Mouse (Mus musculus) left cerebral cortex, postnatal 36 days (tissue): ENCODE data around the gene Adk. TPM values are rescaled to one million over a fixed set of nuclear protein-coding genes. Genes with fewer than 3 reads are reported as not detected.

Experiments used
- DNase-seq, 2 experiments: peaks; one replicate each; pipeline ENCODE4 v3.0.0; 2021 to 2022; ENCODE audit warnings: low spot score in 2 of 2, mixed read lengths in 1 of 2
- intact Hi-C: fragments of 180-260 bp; cut with DNase I; formaldehyde crosslinking; loops from one replicate; pipeline ENCODE4 v1.15.1; 2025
- total RNA-seq, 2 experiments: library from RNA; stranded (reverse); gene quantifications; 2 replicates each; pipeline ENCODE4 v1.2.3; 2021

The Adk gene
- total RNA-seq, 2 experiments from 2014 or later: 63.6 to 66.2 TPM

- intact Hi-C loops: loop anchor here (2.0 kb wide), 1 partner anchor 26 kb away; no protein-coding TSS in a partner anchor
- DNase-seq: peak; percentile 76 to 82
Observed at GRCm38 (mm10) chr14:21369127-21369526, 316.8 kb downstream of the Adk start.

- no peak for DNase-seq
- intact Hi-C loops: loop anchor here (10.0 kb wide), 1 partner anchor 123 kb away; no protein-coding TSS in a partner anchor
Observed at GRCm38 (mm10) chr14:21371946-21372345, 319.6 kb downstream of the Adk start.

GRCm38 (mm10) chr14:21372689-21373088 is 320.3 kb downstream of the Adk start:
- intact Hi-C loops: loop anchor here (10.0 kb wide), 1 partner anchor 122 kb away; no protein-coding TSS in a partner anchor
- no peak for DNase-seq

DNA sequence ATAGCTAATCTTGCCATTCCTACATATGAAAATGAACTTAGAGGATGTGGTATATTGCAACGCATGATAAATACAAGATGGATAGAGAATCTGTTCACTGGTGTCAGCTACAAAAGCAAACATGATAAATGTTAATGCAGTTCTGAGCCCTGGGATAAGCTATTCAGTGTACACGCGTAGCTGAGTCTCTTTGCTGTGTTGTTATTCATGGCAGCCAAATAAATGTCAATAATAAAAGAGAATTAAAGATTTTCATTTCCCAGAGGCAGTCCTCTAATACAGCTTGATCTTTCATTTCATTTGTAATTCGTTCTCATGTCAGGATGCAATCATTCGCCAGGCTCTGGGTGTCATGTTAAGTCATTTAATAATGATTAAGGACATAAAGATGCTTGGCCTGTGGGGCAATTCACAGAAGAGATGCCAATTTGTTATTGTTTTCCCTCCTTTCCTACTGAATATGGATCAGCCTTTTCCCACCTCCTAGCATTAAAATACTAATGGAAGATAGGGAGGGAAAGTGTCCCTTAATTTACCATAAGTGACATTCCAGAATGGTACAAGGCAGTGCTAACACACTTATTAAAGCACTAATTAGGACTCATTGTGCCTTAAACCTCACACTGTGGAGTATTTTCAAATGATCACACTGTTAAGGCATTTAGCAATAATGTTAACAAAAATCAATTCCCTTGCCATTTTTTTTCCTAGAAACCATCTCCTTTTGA is 331.5 kb downstream of the Adk start:
- no peak for DNase-seq
- intact Hi-C loops: no loop called here

DNA sequence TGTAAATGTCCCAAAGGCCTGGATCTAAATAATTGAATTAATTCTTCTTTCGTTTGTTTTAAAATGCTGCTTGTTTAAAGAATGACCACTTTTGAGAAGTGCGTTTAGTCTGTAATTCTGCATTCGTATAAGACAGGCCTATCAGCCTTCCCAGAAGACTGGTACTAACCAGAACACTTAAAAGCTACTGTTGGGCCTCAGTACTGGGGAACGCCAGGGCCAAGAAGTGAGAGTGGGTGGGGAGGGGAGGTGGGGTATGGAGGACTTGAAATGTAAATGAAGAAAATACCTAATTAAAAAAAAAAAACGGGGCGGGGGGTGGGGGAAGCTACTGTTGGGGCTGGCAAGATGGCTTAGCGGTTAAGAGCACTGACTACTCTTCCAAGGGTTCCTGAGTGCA is 347.1 kb downstream of the Adk start:
- DNase-seq: no peak
- intact Hi-C loops: no loop called here

- intact Hi-C loops: no loop called here
- DNase-seq: no peak
Observed at GRCm38 (mm10) chr14:21402157-21402601, 349.8 kb downstream of the Adk start.

DNA sequence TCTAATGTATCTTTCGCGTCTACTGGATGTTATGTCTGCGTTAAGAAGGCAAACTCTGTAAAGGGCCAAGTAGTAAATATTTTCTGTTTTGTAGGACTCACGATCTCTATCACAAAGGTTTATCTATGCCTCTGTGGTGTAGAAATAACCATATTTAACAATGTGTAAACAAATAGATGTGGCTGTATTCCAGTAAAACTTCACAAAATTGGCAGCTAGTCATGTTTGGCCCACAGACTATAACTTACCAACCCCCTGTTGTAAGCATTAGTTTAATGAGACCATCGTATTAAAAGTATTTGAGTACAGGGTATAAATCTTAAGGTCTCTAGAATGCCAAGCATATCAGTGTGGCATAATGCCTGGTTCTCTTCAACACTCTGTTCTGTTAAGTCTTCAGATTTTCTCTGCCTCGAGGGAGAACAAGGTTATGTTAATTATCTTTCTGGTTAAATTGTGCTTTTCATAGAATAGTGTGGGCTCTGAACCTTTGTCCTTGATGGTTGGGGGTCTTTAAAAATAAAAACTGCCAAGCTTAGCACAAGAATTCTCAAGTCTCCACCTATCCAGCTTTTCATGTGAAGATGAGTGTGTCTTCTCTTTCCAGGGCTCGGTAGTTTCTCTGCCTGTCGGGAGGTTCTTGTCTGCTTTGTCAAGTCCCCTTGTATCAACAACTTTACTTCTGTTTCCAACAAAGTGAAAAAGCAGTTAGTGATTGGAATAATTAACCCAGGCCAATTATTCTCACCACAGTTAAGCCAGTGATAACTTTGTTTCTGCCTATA is 350.4 kb downstream of the Adk start:
- intact Hi-C loops: no loop called here
- no peak for DNase-seq

DNA sequence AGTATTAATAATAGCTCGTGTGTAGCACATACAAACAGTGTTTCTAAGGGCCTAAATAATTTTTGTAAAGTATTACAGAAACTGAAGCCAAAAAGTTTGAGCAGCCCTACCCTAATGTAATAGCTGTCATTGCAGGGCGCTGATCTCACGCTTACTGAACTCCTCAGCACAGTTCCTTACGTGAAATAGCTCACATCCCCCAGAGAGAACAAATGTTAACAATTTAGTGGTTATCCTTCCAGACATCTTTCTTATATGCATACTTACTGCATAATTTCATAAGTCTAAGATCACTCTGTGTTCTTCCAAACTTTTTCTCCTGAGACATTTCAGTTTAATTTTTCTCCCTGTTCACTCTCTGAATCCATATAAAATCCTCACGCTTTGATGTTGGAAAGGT is 354.6 kb downstream of the Adk start:
- DNase-seq: no peak
- intact Hi-C loops: no loop called here

DNA sequence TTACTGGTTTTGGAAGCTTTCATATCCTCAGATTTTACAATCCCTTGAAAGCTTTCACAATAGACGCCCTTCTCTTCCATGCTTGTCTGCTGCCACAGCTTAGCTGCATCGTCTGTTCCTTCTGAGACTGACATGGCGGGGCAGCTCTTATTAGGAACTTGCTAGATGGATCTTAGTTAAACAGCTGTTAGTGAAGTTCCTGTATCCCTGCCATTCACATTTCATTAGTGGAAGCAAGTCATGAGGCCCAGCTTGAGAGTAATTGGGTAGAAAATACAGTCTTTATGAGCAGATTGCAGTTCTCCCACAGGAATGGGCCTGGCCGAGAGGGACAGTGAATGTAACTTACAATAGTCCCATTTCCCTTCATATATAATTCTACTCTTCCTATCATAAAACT is 356.5 kb downstream of the Adk start:
- no peak for DNase-seq
- intact Hi-C loops: no loop called here

DNA sequence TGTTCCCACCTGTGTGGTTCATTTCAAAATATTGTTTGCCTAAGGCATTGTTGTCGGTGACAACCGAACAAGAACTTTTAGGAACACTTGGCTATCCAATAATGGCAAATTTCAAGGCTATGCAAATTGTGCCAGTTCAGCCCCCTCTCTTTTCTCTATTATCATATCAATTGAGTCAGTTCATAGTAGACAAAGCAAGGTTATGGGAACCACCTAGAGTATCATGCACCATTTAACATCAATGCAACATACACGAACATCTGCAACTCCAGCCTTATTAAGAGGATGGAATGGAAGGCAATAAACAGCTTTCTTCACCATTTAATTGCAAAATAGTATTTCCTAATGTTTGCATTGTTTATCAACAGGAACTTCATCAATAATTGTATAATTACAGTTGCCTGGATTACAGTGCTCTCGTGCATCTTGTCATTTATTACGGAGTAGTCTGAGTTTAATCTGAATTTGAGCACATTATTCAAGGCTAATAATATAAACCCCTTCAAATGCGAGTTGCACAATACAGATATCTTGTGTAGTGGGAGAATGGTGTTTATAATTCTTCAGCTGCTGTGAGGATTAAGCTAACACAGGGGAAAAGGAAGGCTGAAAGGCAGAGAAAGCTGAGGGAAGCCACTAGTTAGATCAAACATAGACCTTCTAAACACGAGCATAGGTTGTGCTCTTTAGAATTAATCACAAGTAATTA is 358.5 kb downstream of the Adk start:
- intact Hi-C loops: no loop called here
- no peak for DNase-seq

DNA sequence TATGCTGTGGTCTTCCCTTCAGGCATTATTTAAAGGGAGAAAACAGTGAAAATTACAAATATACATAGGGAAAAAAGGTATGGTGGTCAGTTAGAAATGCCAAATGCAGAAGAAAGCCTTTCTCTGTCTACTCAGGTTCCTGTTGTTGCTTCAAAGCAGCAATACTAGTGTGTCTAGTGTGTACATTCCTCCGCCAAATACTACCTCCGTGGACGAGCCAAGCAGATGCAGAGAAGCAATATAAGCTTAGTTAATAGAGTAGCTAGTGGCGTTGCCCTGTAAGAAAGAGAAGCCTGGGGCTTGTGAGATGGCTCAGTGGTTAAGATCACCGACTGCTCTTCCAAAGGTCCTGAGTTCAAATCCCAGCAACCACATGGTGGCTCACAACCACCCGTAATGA is 359.1 kb downstream of the Adk start:
- intact Hi-C loops: no loop called here

DNA sequence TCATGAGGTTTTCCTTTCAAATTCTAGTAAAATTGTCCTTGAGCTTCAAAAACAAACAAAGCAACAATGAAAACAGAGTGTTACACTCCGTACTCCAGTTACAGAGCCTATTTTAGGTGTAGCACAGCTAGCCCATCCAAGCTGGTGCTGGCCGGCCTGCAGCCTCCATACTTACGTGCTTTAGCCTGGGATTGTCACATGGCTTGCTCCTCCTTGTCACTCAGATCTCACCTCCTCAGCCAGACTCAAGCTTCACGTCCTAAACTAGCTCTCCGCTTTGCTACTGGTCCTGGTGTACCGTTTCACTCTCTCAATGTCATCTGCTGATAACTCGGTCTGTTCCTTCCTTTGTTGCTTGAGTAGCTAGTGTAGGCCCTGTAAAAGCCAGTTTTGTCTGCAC is 366.0 kb downstream of the Adk start:
- no peak for DNase-seq
- intact Hi-C loops: no loop called here

More for the DNA sequence above, 359.1 kb downstream of the Adk start:
- no peak for DNase-seq

DNA sequence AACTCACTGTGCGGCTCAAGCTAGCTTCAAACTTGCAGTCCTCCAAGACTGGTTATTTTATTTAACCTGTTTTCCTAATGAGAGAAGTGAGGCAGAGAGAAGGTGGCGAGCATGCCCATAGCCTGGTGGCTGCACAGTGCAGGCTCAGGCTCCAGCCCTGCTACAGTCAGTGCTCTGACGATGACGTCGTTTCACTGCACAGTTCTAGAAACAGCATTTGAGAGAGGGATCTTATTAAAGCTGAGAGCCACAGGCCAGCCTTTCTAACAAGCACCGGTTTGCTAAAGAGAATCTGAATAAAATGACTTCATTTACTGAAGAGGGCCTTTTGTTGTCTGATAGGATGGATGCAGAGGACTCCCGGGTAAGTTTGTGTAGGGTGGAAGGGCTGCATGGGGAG is 375.0 kb downstream of the Adk start:
- intact Hi-C loops: no loop called here
- DNase-seq: no peak

DNA sequence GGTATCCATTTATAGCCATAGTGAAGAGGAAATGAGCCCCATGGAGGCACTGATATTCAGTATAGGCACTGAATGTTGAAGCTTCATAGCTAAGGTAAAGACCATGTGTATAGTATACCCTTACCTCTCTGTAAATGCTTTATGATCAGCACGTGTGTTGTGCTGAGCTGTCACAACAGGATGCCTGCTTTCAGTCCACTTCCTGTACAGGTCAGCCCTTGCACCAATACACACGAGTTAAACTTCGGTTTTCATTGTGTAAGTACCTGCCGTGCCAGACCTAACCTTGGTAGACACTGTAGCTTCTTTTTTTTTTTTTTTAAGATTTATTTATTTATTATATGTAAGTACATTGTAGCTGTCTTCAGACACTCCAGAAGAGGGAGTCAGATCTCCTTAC is 381.0 kb downstream of the Adk start:
- no peak for DNase-seq
- intact Hi-C loops: no loop called here

- no peak for DNase-seq
- intact Hi-C loops: no loop called here
Observed at GRCm38 (mm10) chr14:21433995-21434394, 381.6 kb downstream of the Adk start.

DNA sequence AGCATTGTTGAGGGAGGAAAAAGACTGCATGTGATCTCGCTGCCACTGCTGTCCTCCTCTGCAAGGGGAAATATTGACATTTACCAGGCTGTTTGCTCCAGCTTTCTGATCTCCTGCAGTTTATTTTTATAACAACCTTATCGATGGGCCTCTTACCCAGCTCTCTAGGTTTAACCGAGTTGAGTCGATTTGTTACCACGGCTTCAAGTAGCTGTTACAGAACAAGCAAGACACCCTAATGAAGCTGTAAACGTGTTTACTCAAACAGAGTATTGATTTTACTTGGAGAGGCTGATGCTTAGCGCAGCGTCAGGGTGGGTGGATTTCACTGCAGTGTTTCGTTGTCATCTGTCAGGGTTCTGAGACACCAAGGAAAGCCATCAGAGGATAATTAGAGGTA is 382.3 kb downstream of the Adk start:
- intact Hi-C loops: no loop called here
- no peak for DNase-seq

GRCm38 (mm10) chr14:21439785-21440184 is 387.4 kb downstream of the Adk start:
- DNase-seq: no peak
- intact Hi-C loops: no loop called here

GRCm38 (mm10) chr14:21440526-21440925 is 388.2 kb downstream of the Adk start:
- DNase-seq: no peak
- intact Hi-C loops: no loop called here

GRCm38 (mm10) chr14:21441772-21442533 is 389.6 kb downstream of the Adk start:
- no peak for DNase-seq
- intact Hi-C loops: no loop called here

GRCm38 (mm10) chr14:21452581-21452980 is 400.2 kb downstream of the Adk start:
- DNase-seq: no peak

More at GRCm38 (mm10) chr14:21452581-21452980, 400.2 kb downstream of the Adk start:
- intact Hi-C loops: no loop called here
